Mouse (Mus musculus): ENCODE measurements at regions not wholly inside any gene's neighbourhood (a gene's known extent, or its start where the extent isn't known, plus 50 kb on each side); places are given as distances from the start of the nearest gene placed in this dataset.

GRCm38 (mm10) chr2:78393090-78393489 lies 446.9 kb upstream of the Cwc22 start:
- Histone ChIP-seq H3K4me1 (ENCODE audit: control insufficient read depth in 1 of 2, insufficient read depth in 2 of 2, low read length in 2 of 2) (no peaks in the 10 kb centered on the region), H3K9me3 (replicated peaks; ENCODE audit: insufficient read depth, low read length) (no peaks in the 10 kb centered on the region), H3K27ac (ENCODE audit: control insufficient read depth, low read depth, low read length) (no peak overlapping the region), H3K9ac (ENCODE audit: control insufficient read depth, low read depth, low read length, poor library complexity, severe bottlenecking) (no peak overlapping the region), H3K36me3 (ENCODE audit: control insufficient read depth in 1 of 2, insufficient read depth in 2 of 2, low read length in 2 of 2) (no peaks in the 10 kb centered on the region), H3K27me3 (ENCODE audit: control insufficient read depth in 1 of 2, insufficient read depth in 2 of 2, low read length in 2 of 2) (no peaks in the 10 kb centered on the region), H3K4me3 (ENCODE audit: control insufficient read depth in 1 of 2, insufficient read depth in 1 of 2, low read depth in 2 of 2, low read length in 2 of 2) (no peak overlapping the region), H3K79me2 (ENCODE audit: control insufficient read depth, insufficient read depth, low read length, poor library complexity) (no peaks in the 10 kb centered on the region)
- TF ChIP-seq CTCF (IDR thresholded peaks at IDR 0.05 in 2 of 3, conservative IDR thresholded peaks at IDR 0.05 in 1 of 3; ENCODE audit: control insufficient read depth in 1 of 3, insufficient read depth in 1 of 3, low read depth in 2 of 3, low read length in 3 of 3, poor library complexity in 1 of 3, severe bottlenecking in 1 of 3), result no peak
- TF ChIP-seq JUND (IDR thresholded peaks at IDR 0.05; ENCODE audit: low read depth, low read length), result no peak
- no peak for TF ChIP-seq CHD2 (IDR thresholded peaks at IDR 0.05; ENCODE audit: low read length)
- TF ChIP-seq NELFE (IDR thresholded peaks at IDR 0.05; ENCODE audit: low read depth, low read length), result no peak
- TF ChIP-seq HCFC1 (IDR thresholded peaks at IDR 0.05; ENCODE audit: low read depth, low read length), result no peak
- no peak for TF ChIP-seq BHLHE40 (IDR thresholded peaks at IDR 0.05; ENCODE audit: borderline replicate concordance, low read depth, low read length)
- DNase-seq (ENCODE audit: low read depth, low spot score), result no peak

DNA sequence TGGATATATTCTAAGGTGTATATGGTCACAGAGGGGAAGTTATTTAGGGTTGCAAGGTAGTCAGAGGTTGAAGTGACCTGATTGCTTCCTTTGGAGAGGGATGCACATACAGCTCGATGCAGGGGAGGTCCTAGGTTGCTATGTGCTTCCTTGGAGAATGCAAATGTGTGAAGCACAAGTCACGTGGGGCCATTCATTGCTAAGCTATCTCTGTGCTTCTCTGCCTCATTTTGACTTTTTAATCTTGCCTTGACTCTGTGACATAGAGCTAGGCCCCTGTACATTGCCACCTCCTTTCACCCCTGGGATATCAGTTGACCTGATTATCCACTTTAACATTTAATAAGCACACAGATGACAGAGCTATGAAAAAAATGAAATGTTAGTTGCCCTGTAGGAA lies 446.2 kb upstream of the Cwc22 start:
- no peak overlapping the region for H3K4me3 ChIP-seq (ENCODE audit: control insufficient read depth in 1 of 2, insufficient read depth in 1 of 2, low read depth in 2 of 2, low read length in 2 of 2)
- H3K79me2 ChIP-seq (ENCODE audit: control insufficient read depth, insufficient read depth, low read length, poor library complexity), result no peaks in the 10 kb centered on the region
- TF ChIP-seq SIN3A (IDR thresholded peaks at IDR 0.05; ENCODE audit: low read length) (no peak), KAT2A (conservative IDR thresholded peaks at IDR 0.05; ENCODE audit: low read depth, low read length) (no peak), POLR2A (IDR thresholded peaks at IDR 0.05; ENCODE audit: control insufficient read depth in 1 of 2, insufficient read depth in 1 of 2, low read depth in 1 of 2, low read length in 2 of 2, poor library complexity in 1 of 2) (no peak), ZC3H11A (IDR thresholded peaks at IDR 0.05; ENCODE audit: low read depth, low read length) (no peak), GABPA (IDR thresholded peaks at IDR 0.05; ENCODE audit: low read depth, low read length) (no peak)
- no peaks in the 10 kb centered on the region for H3K4me1 ChIP-seq (ENCODE audit: control insufficient read depth in 1 of 2, insufficient read depth in 2 of 2, low read length in 2 of 2)
- H3K9me3 ChIP-seq (replicated peaks; ENCODE audit: insufficient read depth, low read length), result no peaks in the 10 kb centered on the region
- H3K9ac ChIP-seq (ENCODE audit: control insufficient read depth, low read depth, low read length, poor library complexity, severe bottlenecking), result no peak overlapping the region
- H3K36me3 ChIP-seq (ENCODE audit: control insufficient read depth in 1 of 2, insufficient read depth in 2 of 2, low read length in 2 of 2), result no peaks in the 10 kb centered on the region
- DNase-seq (ENCODE audit: low read depth, low spot score), result no peak
- no peaks in the 10 kb centered on the region for H3K27me3 ChIP-seq (ENCODE audit: control insufficient read depth in 1 of 2, insufficient read depth in 2 of 2, low read length in 2 of 2)
- no peak overlapping the region for H3K27ac ChIP-seq (ENCODE audit: control insufficient read depth, low read depth, low read length)

DNA sequence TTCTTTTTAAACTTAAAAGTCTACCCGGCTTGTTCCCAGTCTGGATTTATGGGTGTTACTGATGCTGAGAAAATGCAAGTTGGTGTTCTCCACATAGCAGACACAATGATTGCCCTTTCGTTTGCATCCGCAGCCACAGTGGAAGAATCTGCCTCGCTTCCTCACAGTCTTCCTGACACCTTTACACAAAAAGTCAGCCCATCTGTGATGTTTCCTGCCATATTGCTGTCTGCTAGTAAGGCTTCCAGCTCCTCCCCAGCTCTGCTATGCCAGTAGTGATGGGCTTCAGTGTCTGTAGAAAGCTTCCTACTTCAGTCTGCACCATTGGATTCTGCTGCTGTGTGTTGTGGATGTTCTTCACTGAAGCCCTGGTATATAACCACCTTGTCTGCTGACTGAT lies 441.8 kb upstream of the Cwc22 start:
- H3K79me2 ChIP-seq (ENCODE audit: control insufficient read depth, insufficient read depth, low read length, poor library complexity), result no peaks in the 10 kb centered on the region
- H3K4me1 ChIP-seq (ENCODE audit: control insufficient read depth in 1 of 2, insufficient read depth in 2 of 2, low read length in 2 of 2), result no peaks in the 10 kb centered on the region
- TF ChIP-seq MAZ (IDR thresholded peaks at IDR 0.05; ENCODE audit: low read depth, low read length) (no peak), JUND (IDR thresholded peaks at IDR 0.05; ENCODE audit: low read depth, low read length) (no peak), EP300 (IDR thresholded peaks at IDR 0.05; ENCODE audit: low read depth in 1 of 2, low read length in 2 of 2) (no peak), NRF1 (IDR thresholded peaks at IDR 0.05; ENCODE audit: insufficient read depth, low read depth, low read length, poor library complexity, severe bottlenecking) (no peak), BHLHE40 (IDR thresholded peaks at IDR 0.05; ENCODE audit: borderline replicate concordance, low read depth, low read length) (no peak), MEF2A (IDR thresholded peaks at IDR 0.05; ENCODE audit: extremely low read depth, insufficient replicate concordance, low read depth, low read length, poor library complexity, severe bottlenecking) (no peak), CHD2 (IDR thresholded peaks at IDR 0.05; ENCODE audit: low read length) (no peak), MYC (IDR thresholded peaks at IDR 0.05; ENCODE audit: low read depth, low read length) (no peak), TCF12 (IDR thresholded peaks at IDR 0.05; ENCODE audit: low read depth, low read length) (no peak), E2F4 (IDR thresholded peaks at IDR 0.05; ENCODE audit: borderline replicate concordance, low read depth, low read length) (no peak), UBTF (IDR thresholded peaks at IDR 0.05; ENCODE audit: borderline replicate concordance, insufficient read depth, low read depth, low read length) (no peak), USF1 (IDR thresholded peaks at IDR 0.05; ENCODE audit: low read depth, low read length) (no peak), CTCF (IDR thresholded peaks at IDR 0.05 in 2 of 3, conservative IDR thresholded peaks at IDR 0.05 in 1 of 3; ENCODE audit: control insufficient read depth in 1 of 3, insufficient read depth in 1 of 3, low read depth in 2 of 3, low read length in 3 of 3, poor library complexity in 1 of 3, severe bottlenecking in 1 of 3) (no peak), TBP (IDR thresholded peaks at IDR 0.05; ENCODE audit: low read depth, low read length) (no peak), POLR2A (IDR thresholded peaks at IDR 0.05; ENCODE audit: control insufficient read depth in 1 of 2, insufficient read depth in 1 of 2, low read depth in 1 of 2, low read length in 2 of 2, poor library complexity in 1 of 2) (no peak), TAL1 (IDR thresholded peaks at IDR 0.05; ENCODE audit: low read length) (no peak), NELFE (IDR thresholded peaks at IDR 0.05; ENCODE audit: low read depth, low read length) (no peak), POLR2AphosphoS2 (IDR thresholded peaks at IDR 0.05; ENCODE audit: low read length) (no peak)
- H3K9me3 ChIP-seq (replicated peaks; ENCODE audit: insufficient read depth, low read length), result no peaks in the 10 kb centered on the region
- no peaks in the 10 kb centered on the region for H3K36me3 ChIP-seq (ENCODE audit: control insufficient read depth in 1 of 2, insufficient read depth in 2 of 2, low read length in 2 of 2)
- H3K27ac ChIP-seq (ENCODE audit: control insufficient read depth, low read depth, low read length), result no peak overlapping the region
- no peak for DNase-seq (ENCODE audit: low read depth, low spot score)
- no peak overlapping the region for H3K9ac ChIP-seq (ENCODE audit: control insufficient read depth, low read depth, low read length, poor library complexity, severe bottlenecking)
- H3K4me3 ChIP-seq (ENCODE audit: control insufficient read depth in 1 of 2, insufficient read depth in 1 of 2, low read depth in 2 of 2, low read length in 2 of 2), result no peak overlapping the region
- H3K27me3 ChIP-seq (ENCODE audit: control insufficient read depth in 1 of 2, insufficient read depth in 2 of 2, low read length in 2 of 2), result no peaks in the 10 kb centered on the region
